Mouse (Mus musculus): ENCODE results near the gene Gnb2. TPM values are rescaled to one million over a fixed set of nuclear protein-coding genes. Genes with fewer than 3 reads are reported as not detected.

Gnb2 gene
- total RNA-seq, 2 experiments from 2014 or later: 560 to 578 TPM

Small RNA genes within 50 kb of the gene (microRNA-seq; reads per million reads assigned to microRNA genes)
- gene Mir6418: 1.2 to 1.7 reads per million in 2 experiments

Other genes with a start within 250 kb of the Gnb2 start
- 1 to 10 TPM; 3.9 to 4.3 TPM for gene Ache, start 246.0 kb downstream of the Gnb2 start, total RNA-seq (2021)
- gene Ufsp1, start 238.9 kb downstream of the Gnb2 start, total RNA-seq (2021): 1 to 10 TPM; 7.5 to 8.0 TPM
- gene Srrt, start 225.8 kb downstream of the Gnb2 start, total RNA-seq (2021): 100 to 1,000 TPM; 108 to 119 TPM
- gene Trip6, start 219.1 kb downstream of the Gnb2 start, total RNA-seq (2021): 10 to 100 TPM; 32.5 to 36.0 TPM
- 1 to 10 TPM; 5.0 to 5.5 TPM for gene Slc12a9, start 199.9 kb downstream of the Gnb2 start, total RNA-seq (2021)
- gene Ephb4, start 183.4 kb downstream of the Gnb2 start, total RNA-seq (2021): 100 to 1,000 TPM; 102 to 108 TPM
- under 1 TPM; 0.05 to 0.07 TPM for gene Zan, start 56.4 kb downstream of the Gnb2 start, total RNA-seq (2021)
- 10 to 100 TPM; 25.1 to 26.0 TPM for gene Pop7, start 31.0 kb downstream of the Gnb2 start, total RNA-seq (2021)
- 10 to 100 TPM; 30.5 to 32.4 TPM for gene Gigyf1, start 15.0 kb downstream of the Gnb2 start, total RNA-seq (2021)
- gene Epo, start 268 bp downstream of the Gnb2 start, total RNA-seq (2021): not detected
- gene Actl6b, start 20.0 kb upstream of the Gnb2 start, total RNA-seq (2021): not detected
- gene Tfr2, start 36.3 kb upstream of the Gnb2 start, total RNA-seq (2021): under 1 TPM in 1 of 2 experiments, not detected in 1; 0.10 TPM
- 10 to 100 TPM; 25.2 to 28.8 TPM for gene Mospd3, start 67.5 kb upstream of the Gnb2 start, total RNA-seq (2021)
- gene Pcolce, start 80.3 kb upstream of the Gnb2 start, total RNA-seq (2021): 100 to 1,000 TPM; 133 to 137 TPM
- gene Fbxo24, start 95.5 kb upstream of the Gnb2 start, total RNA-seq (2021): under 1 TPM; 0.21 to 0.25 TPM
- gene Lrch4, start 95.6 kb upstream of the Gnb2 start, total RNA-seq (2021): 10 to 100 TPM; 19.2 to 21.6 TPM
- gene Gm20605, start 95.7 kb upstream of the Gnb2 start, total RNA-seq (2021): 1 to 10 TPM; 4.8 to 6.6 TPM
- 1 to 10 TPM; 1.8 to 2.2 TPM for gene Sap25, start 107.8 kb upstream of the Gnb2 start, total RNA-seq (2021)
- not detected for gene Irs3, start 112.2 kb upstream of the Gnb2 start, total RNA-seq (2021)
- gene Agfg2, start 151.2 kb upstream of the Gnb2 start, total RNA-seq (2021): 10 to 100 TPM; 21.7 to 23.1 TPM
- gene Nyap1, start 208.1 kb upstream of the Gnb2 start, total RNA-seq (2021): 1 to 10 TPM; 3.1 to 3.3 TPM
- 100 to 1,000 TPM; 230 to 231 TPM for gene Tsc22d4, start 212.2 kb upstream of the Gnb2 start, total RNA-seq (2021)
- 10 to 100 TPM; 16.5 to 17.1 TPM for gene Ppp1r35, start 245.3 kb upstream of the Gnb2 start, total RNA-seq (2021)

Data from heart, postnatal 4 days (tissue).